Mouse (Mus musculus): Measurements from ENCODE around the gene Epb41l2. TPM values are rescaled to one million over a fixed set of nuclear protein-coding genes. Genes with fewer than 3 reads are reported as not detected.

The Epb41l2 gene
- polyA plus RNA-seq, 1 experiment from 2014 or later, result 95.3 TPM

GRCm38 (mm10) chr10:25392786-25393185 is 33.2 kb downstream of the Epb41l2 start:
- Histone ChIP-seq H3K4me3 (ENCODE audit: low read length) (no peak overlapping the region), H3K36me3 (ENCODE audit: control insufficient read depth, insufficient read depth, low read length) (no peaks in the 10 kb centered on the region), H3K9me3 (ENCODE audit: control insufficient read depth, low read length) (no peaks in the 10 kb centered on the region), H3K4me1 (replicated peaks; ENCODE audit: control insufficient read depth, insufficient read depth, low read length) (peaks cover 11% of the 10 kb centered on the region), H3K4me2 (ENCODE audit: low read depth, low read length) (no peak overlapping the region), H3K27me3 (ENCODE audit: control insufficient read depth, insufficient read depth, low read depth, low read length) (no peaks in the 10 kb centered on the region), H3K27ac (ENCODE audit: low read length) (no peak overlapping the region), H3K9ac (ENCODE audit: low read length) (no peak overlapping the region)
- ATAC-seq (ENCODE audit: low read depth), result peak; percentile 22; the same call in 1 of the 2 replicates
- WGBS, result 64% methylated on average over 7 of the region's 7 CpGs

- 24% methylated on average over 1 of the region's 1 CpGs for WGBS
- peak; percentile 42 for ATAC-seq (ENCODE audit: low read depth)
- Histone ChIP-seq H3K36me3 (ENCODE audit: control insufficient read depth, insufficient read depth, low read length) (no peaks in the 10 kb centered on the region), H3K4me3 (ENCODE audit: low read length) (no peak overlapping the region), H3K9ac (ENCODE audit: low read length) (no peak overlapping the region), H3K9me3 (ENCODE audit: control insufficient read depth, low read length) (no peaks in the 10 kb centered on the region), H3K4me2 (ENCODE audit: low read depth, low read length) (no peak overlapping the region), H3K27me3 (ENCODE audit: control insufficient read depth, insufficient read depth, low read depth, low read length) (no peaks in the 10 kb centered on the region), H3K27ac (ENCODE audit: low read length) (no peak overlapping the region), H3K4me1 (replicated peaks; ENCODE audit: control insufficient read depth, insufficient read depth, low read length) (peaks cover 17% of the 10 kb centered on the region)
Observed at GRCm38 (mm10) chr10:25393721-25394120, 34.1 kb downstream of the Epb41l2 start.

- ATAC-seq (ENCODE audit: low read depth), result no peak
Observed at GRCm38 (mm10) chr10:25395236-25395886, 35.8 kb downstream of the Epb41l2 start.

GRCm38 (mm10) chr10:25396859-25397258 is 37.3 kb downstream of the Epb41l2 start:
- Histone ChIP-seq H3K4me1 (replicated peaks; ENCODE audit: control insufficient read depth, insufficient read depth, low read length) (peaks cover 28% of the 10 kb centered on the region), H3K9me3 (ENCODE audit: control insufficient read depth, low read length) (no peaks in the 10 kb centered on the region), H3K27ac (ENCODE audit: low read length) (no peak overlapping the region), H3K4me2 (ENCODE audit: low read depth, low read length) (no peak overlapping the region), H3K27me3 (ENCODE audit: control insufficient read depth, insufficient read depth, low read depth, low read length) (no peaks in the 10 kb centered on the region), H3K9ac (ENCODE audit: low read length) (no peak overlapping the region), H3K36me3 (ENCODE audit: control insufficient read depth, insufficient read depth, low read length) (no peaks in the 10 kb centered on the region), H3K4me3 (ENCODE audit: low read length) (no peak overlapping the region)
- no peak for ATAC-seq (ENCODE audit: low read depth)
- WGBS, result 78% methylated on average over 3 of the region's 3 CpGs

More at GRCm38 (mm10) chr10:25395236-25395886, 35.8 kb downstream of the Epb41l2 start:
- Histone ChIP-seq H3K4me1 (replicated peaks; ENCODE audit: control insufficient read depth, insufficient read depth, low read length) (peaks cover 25% of the 10 kb centered on the region), H3K9me3 (ENCODE audit: control insufficient read depth, low read length) (no peaks in the 10 kb centered on the region), H3K27me3 (ENCODE audit: control insufficient read depth, insufficient read depth, low read depth, low read length) (no peaks in the 10 kb centered on the region), H3K36me3 (ENCODE audit: control insufficient read depth, insufficient read depth, low read length) (no peaks in the 10 kb centered on the region), H3K4me2 (ENCODE audit: low read depth, low read length) (no peak overlapping the region), H3K9ac (ENCODE audit: low read length) (no peak overlapping the region), H3K4me3 (ENCODE audit: low read length) (no peak overlapping the region), H3K27ac (ENCODE audit: low read length) (no peak overlapping the region)
- 68% methylated on average over 5 of the region's 5 CpGs for WGBS

GRCm38 (mm10) chr10:25397767-25398690 is 38.4 kb downstream of the Epb41l2 start:
- H3K27ac ChIP-seq (ENCODE audit: low read length), result no peak overlapping the region
- no peak overlapping the region for H3K4me3 ChIP-seq (ENCODE audit: low read length)
- H3K9me3 ChIP-seq (ENCODE audit: control insufficient read depth, low read length), result no peaks in the 10 kb centered on the region
- 39% methylated on average over 14 of the region's 14 CpGs for WGBS
- H3K4me1 ChIP-seq (replicated peaks; ENCODE audit: control insufficient read depth, insufficient read depth, low read length), result peaks cover 28% of the 10 kb centered on the region
- ATAC-seq (ENCODE audit: low read depth), result no peak
- H3K36me3 ChIP-seq (ENCODE audit: control insufficient read depth, insufficient read depth, low read length), result no peaks in the 10 kb centered on the region
- no peak overlapping the region for H3K9ac ChIP-seq (ENCODE audit: low read length)
- no peaks in the 10 kb centered on the region for H3K27me3 ChIP-seq (ENCODE audit: control insufficient read depth, insufficient read depth, low read depth, low read length)
- no peak overlapping the region for H3K4me2 ChIP-seq (ENCODE audit: low read depth, low read length)

- Histone ChIP-seq H3K27me3 (ENCODE audit: control insufficient read depth, insufficient read depth, low read depth, low read length) (no peaks in the 10 kb centered on the region), H3K4me2 (ENCODE audit: low read depth, low read length) (no peak overlapping the region), H3K36me3 (ENCODE audit: control insufficient read depth, insufficient read depth, low read length) (no peaks in the 10 kb centered on the region), H3K4me3 (ENCODE audit: low read length) (no peak overlapping the region), H3K4me1 (replicated peaks; ENCODE audit: control insufficient read depth, insufficient read depth, low read length) (peaks cover 27% of the 10 kb centered on the region), H3K27ac (ENCODE audit: low read length) (no peak overlapping the region), H3K9ac (ENCODE audit: low read length) (no peak overlapping the region), H3K9me3 (ENCODE audit: control insufficient read depth, low read length) (no peaks in the 10 kb centered on the region)
- WGBS, result 80% methylated on average over 4 of the region's 4 CpGs
- no peak for ATAC-seq (ENCODE audit: low read depth)
Observed at GRCm38 (mm10) chr10:25399016-25399415, 39.4 kb downstream of the Epb41l2 start.

- 30% methylated on average over 8 of the region's 8 CpGs for WGBS
- no peak overlapping the region for H3K27ac ChIP-seq (ENCODE audit: low read length)
- no peaks in the 10 kb centered on the region for H3K9me3 ChIP-seq (ENCODE audit: control insufficient read depth, low read length)
- H3K27me3 ChIP-seq (ENCODE audit: control insufficient read depth, insufficient read depth, low read depth, low read length), result no peaks in the 10 kb centered on the region
- H3K4me1 ChIP-seq (replicated peaks; ENCODE audit: control insufficient read depth, insufficient read depth, low read length), result peaks cover 37% of the 10 kb centered on the region
- H3K36me3 ChIP-seq (ENCODE audit: control insufficient read depth, insufficient read depth, low read length), result no peaks in the 10 kb centered on the region
- no peak overlapping the region for H3K4me3 ChIP-seq (ENCODE audit: low read length)
- peak; percentile 37; the same call in 1 of the 2 replicates for ATAC-seq (ENCODE audit: low read depth)
- no peak overlapping the region for H3K9ac ChIP-seq (ENCODE audit: low read length)
- no peak overlapping the region for H3K4me2 ChIP-seq (ENCODE audit: low read depth, low read length)
Observed at GRCm38 (mm10) chr10:25400076-25400475, 40.5 kb downstream of the Epb41l2 start.

GRCm38 (mm10) chr10:25400646-25401045 is 41.0 kb downstream of the Epb41l2 start:
- WGBS, result 83% methylated on average over 9 of the region's 9 CpGs
- Histone ChIP-seq H3K4me1 (replicated peaks; ENCODE audit: control insufficient read depth, insufficient read depth, low read length) (peaks cover 37% of the 10 kb centered on the region), H3K4me3 (ENCODE audit: low read length) (no peak overlapping the region), H3K27ac (ENCODE audit: low read length) (no peak overlapping the region), H3K27me3 (ENCODE audit: control insufficient read depth, insufficient read depth, low read depth, low read length) (no peaks in the 10 kb centered on the region), H3K9ac (ENCODE audit: low read length) (no peak overlapping the region), H3K36me3 (ENCODE audit: control insufficient read depth, insufficient read depth, low read length) (no peaks in the 10 kb centered on the region), H3K9me3 (ENCODE audit: control insufficient read depth, low read length) (no peaks in the 10 kb centered on the region), H3K4me2 (ENCODE audit: low read depth, low read length) (no peak overlapping the region)
- ATAC-seq (ENCODE audit: low read depth), result no peak

GRCm38 (mm10) chr10:25401356-25401755 is 41.8 kb downstream of the Epb41l2 start:
- no peaks in the 10 kb centered on the region for H3K27me3 ChIP-seq (ENCODE audit: control insufficient read depth, insufficient read depth, low read depth, low read length)
- WGBS, result 75% methylated on average over 2 of the region's 2 CpGs
- H3K9ac ChIP-seq (ENCODE audit: low read length), result no peak overlapping the region
- H3K27ac ChIP-seq (ENCODE audit: low read length), result no peak overlapping the region
- no peak overlapping the region for H3K4me3 ChIP-seq (ENCODE audit: low read length)
- H3K36me3 ChIP-seq (ENCODE audit: control insufficient read depth, insufficient read depth, low read length), result no peaks in the 10 kb centered on the region
- no peaks in the 10 kb centered on the region for H3K9me3 ChIP-seq (ENCODE audit: control insufficient read depth, low read length)
- peaks cover 37% of the 10 kb centered on the region for H3K4me1 ChIP-seq (replicated peaks; ENCODE audit: control insufficient read depth, insufficient read depth, low read length)
- H3K4me2 ChIP-seq (ENCODE audit: low read depth, low read length), result no peak overlapping the region
- ATAC-seq (ENCODE audit: low read depth), result no peak

All from lung, embryonic 16.5 days (tissue).